Mouse (Mus musculus): ENCODE results near the gene Fcna. TPM values are rescaled to one million over a fixed set of nuclear protein-coding genes. Genes with fewer than 3 reads are reported as not detected.

The Fcna gene
- total RNA-seq, 2 experiments from 2014 or later: 0.50 to 1.4 TPM

GRCm38 (mm10) chr2:25578796-25579736 is 48.8 kb downstream of the Fcna start:
- no peak for ATAC-seq (replicated peaks; ENCODE audit: poor library complexity)

- ATAC-seq (replicated peaks; ENCODE audit: poor library complexity): no peak
Observed at GRCm38 (mm10) chr2:25577951-25578795, 49.7 kb downstream of the Fcna start.

DNA sequence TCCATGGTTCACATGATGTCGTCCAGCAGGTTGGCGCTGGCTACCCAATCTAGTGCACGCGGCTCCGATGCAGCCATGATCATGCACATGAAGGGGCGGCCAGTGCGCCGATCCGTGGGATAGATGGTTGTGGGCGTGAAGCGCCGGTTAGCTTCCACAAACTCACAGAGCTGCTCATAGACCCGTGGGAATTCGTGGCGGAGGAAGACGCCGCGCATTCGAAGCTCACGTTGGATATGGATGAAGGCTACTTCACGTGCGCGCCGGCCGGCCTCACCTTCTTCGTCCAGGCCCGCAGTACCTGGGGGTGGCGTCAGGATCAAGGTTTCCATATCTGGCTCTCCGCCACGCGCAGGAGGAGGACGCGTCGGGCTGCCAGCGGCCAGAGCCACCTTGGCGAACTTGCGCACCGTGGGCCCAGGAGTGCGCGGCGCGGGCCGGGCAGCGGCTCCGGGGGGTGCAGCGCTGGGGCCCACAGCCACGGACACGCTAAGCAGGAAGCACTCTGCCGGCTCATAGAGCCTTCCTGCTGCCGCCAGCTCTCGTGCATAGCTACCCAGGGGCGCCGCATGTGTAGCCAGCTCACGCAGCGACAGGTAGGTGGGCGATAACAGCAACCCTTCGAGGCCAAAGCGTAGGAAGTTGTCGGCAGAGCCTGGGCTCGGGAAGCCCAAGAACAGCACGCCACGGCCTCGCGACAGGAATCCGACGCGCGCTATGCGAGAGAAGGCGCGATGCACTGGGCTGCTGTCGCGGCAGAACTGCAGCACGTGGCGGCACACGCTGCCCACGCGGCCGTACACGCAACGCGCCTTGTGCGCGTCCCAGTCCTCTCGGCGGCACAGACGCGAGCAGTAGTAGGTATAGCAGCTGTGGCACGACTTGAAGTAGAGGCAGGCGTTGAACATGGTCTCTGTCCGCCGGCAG is 50.6 kb downstream of the Fcna start:
- ATAC-seq (replicated peaks; ENCODE audit: poor library complexity): no peak

GRCm38 (mm10) chr2:25576028-25576850 is 51.6 kb downstream of the Fcna start:
- no peak for ATAC-seq (replicated peaks; ENCODE audit: poor library complexity)

DNA sequence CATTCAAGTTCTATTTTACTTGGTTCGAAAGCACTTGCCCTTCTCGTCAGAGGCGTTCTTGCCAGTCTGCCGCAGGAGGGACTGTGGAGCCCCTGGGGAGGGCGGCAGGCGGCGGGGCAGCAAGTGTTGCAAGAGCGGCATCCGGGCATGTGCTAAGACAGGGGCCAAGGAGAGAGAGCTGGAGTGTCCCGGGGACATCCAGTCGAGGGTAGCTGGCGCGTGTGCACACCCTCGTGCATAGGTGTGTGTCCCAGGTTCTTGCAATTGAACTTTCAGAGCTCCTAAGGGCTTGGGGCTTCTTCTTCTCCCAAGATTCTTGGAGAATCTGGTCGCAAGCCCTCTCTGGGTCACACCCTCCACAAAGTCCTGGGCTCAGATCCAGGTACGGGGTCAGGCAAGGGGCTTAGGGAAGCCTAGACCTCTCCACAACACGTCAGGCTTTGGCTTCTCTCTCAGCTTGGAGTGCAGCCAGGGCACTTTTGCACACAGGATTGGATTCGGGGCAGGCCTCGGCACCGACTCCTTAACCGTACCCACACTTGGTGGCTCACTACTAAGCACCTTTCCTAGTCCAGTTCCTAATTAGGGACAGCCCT is 52.3 kb downstream of the Fcna start:
- ATAC-seq (replicated peaks; ENCODE audit: poor library complexity): peak; percentile 22

Other genes with a start within 250 kb of the Fcna start
Only the 30 nearest of the 32 such genes appear.
- gene Npdc1, start 228.7 kb downstream of the Fcna start, total RNA-seq (2015): 1.5 TPM in 1 of 2 replicates, not detected in the other
- 0.27 TPM in 1 of 2 replicates, not detected in the other for gene Npdc1, start 228.7 kb downstream of the Fcna start, total RNA-seq (2017)
- 11.1 and 12.5 TPM in 2 replicates for gene Fut7, start 204.8 kb downstream of the Fcna start, total RNA-seq (2015)
- gene Fut7, start 204.8 kb downstream of the Fcna start, total RNA-seq (2017): 21.4 and 24.2 TPM in 2 replicates
- gene Abca2, start 199.3 kb downstream of the Fcna start, total RNA-seq (2015): 66.7 and 70.5 TPM in 2 replicates
- gene Abca2, start 199.3 kb downstream of the Fcna start, total RNA-seq (2017): 26.9 and 29.5 TPM in 2 replicates
- not detected in 2 replicates for gene Clic3, start 171.2 kb downstream of the Fcna start, total RNA-seq (2015)
- 0.27 TPM in 1 of 2 replicates, not detected in the other for gene Clic3, start 171.2 kb downstream of the Fcna start, total RNA-seq (2017)
- 32.8 and 40.9 TPM in 2 replicates for gene Paxx, start 166.9 kb downstream of the Fcna start, total RNA-seq (2015)
- 15.3 and 21.3 TPM in 2 replicates for gene Paxx, start 166.9 kb downstream of the Fcna start, total RNA-seq (2017)
- 0.42 TPM in 1 of 2 replicates, not detected in the other for gene Ptgds, start 158.0 kb downstream of the Fcna start, total RNA-seq (2015)
- gene Ptgds, start 158.0 kb downstream of the Fcna start, total RNA-seq (2017): not detected in 2 replicates
- gene Lcn12, start 134.1 kb downstream of the Fcna start, total RNA-seq (2015): 0.27 TPM in 1 of 2 replicates, not detected in the other
- gene Lcn12, start 134.1 kb downstream of the Fcna start, total RNA-seq (2017): not detected in 2 replicates
- gene Fbxw5, start 127.3 kb downstream of the Fcna start, total RNA-seq (2015): 27.1 and 27.6 TPM in 2 replicates
- 25.1 and 27.4 TPM in 2 replicates for gene Fbxw5, start 127.3 kb downstream of the Fcna start, total RNA-seq (2017)
- 2.6 and 5.6 TPM in 2 replicates for gene C8g, start 126.3 kb downstream of the Fcna start, total RNA-seq (2015)
- gene C8g, start 126.3 kb downstream of the Fcna start, total RNA-seq (2017): 0.81 and 3.8 TPM in 2 replicates
- 9.7 and 10.8 TPM in 2 replicates for gene Traf2, start 81.1 kb downstream of the Fcna start, total RNA-seq (2015)
- gene Traf2, start 81.1 kb downstream of the Fcna start, total RNA-seq (2017): 13.7 and 14.2 TPM in 2 replicates
- gene Edf1, start 70.2 kb downstream of the Fcna start, total RNA-seq (2015): 141 and 144 TPM in 2 replicates
- 95.5 and 128 TPM in 2 replicates for gene Edf1, start 70.2 kb downstream of the Fcna start, total RNA-seq (2017)
- 0.42 and 0.86 TPM in 2 replicates for gene Mamdc4, start 53.2 kb downstream of the Fcna start, total RNA-seq (2015)
- gene Mamdc4, start 53.2 kb downstream of the Fcna start, total RNA-seq (2017): 0.12 and 9.3 TPM in 2 replicates
- 48.1 and 56.5 TPM in 2 replicates for gene Phpt1, start 52.8 kb downstream of the Fcna start, total RNA-seq (2015)
- 29.6 and 35.4 TPM in 2 replicates for gene Phpt1, start 52.8 kb downstream of the Fcna start, total RNA-seq (2017)
- not detected in 2 replicates for gene Ajm1, start 46.3 kb downstream of the Fcna start, total RNA-seq (2015)
- gene Ajm1, start 46.3 kb downstream of the Fcna start, total RNA-seq (2017): 0.10 TPM in 1 of 2 replicates, not detected in the other
- 37.4 and 49.5 TPM in 2 replicates for gene Rabl6, start 19.5 kb downstream of the Fcna start, total RNA-seq (2015)
- 54.9 and 86.7 TPM in 2 replicates for gene Rabl6, start 19.5 kb downstream of the Fcna start, total RNA-seq (2017)
- not detected in 2 replicates for gene Ccdc183, start 10.4 kb downstream of the Fcna start, total RNA-seq (2015)
- gene Ccdc183, start 10.4 kb downstream of the Fcna start, total RNA-seq (2017): not detected in 2 replicates
- 9.9 and 17.4 TPM in 2 replicates for gene Tmem141, start 6.0 kb downstream of the Fcna start, total RNA-seq (2015)
- gene Tmem141, start 6.0 kb downstream of the Fcna start, total RNA-seq (2017): 18.1 and 18.6 TPM in 2 replicates
- not detected in 2 replicates for gene Lcn8, start 25.1 kb upstream of the Fcna start, total RNA-seq (2015)
- not detected in 2 replicates for gene Lcn8, start 25.1 kb upstream of the Fcna start, total RNA-seq (2017)
- gene Lcn5, start 29.9 kb upstream of the Fcna start, total RNA-seq (2015): not detected in 2 replicates
- not detected in 2 replicates for gene Lcn5, start 29.9 kb upstream of the Fcna start, total RNA-seq (2017)
- not detected in 2 replicates for gene Lcn6, start 48.8 kb upstream of the Fcna start, total RNA-seq (2015)
- gene Lcn6, start 48.8 kb upstream of the Fcna start, total RNA-seq (2017): not detected in 2 replicates
- not detected in 2 replicates for gene Lcn10, start 54.7 kb upstream of the Fcna start, total RNA-seq (2015)
- gene Lcn10, start 54.7 kb upstream of the Fcna start, total RNA-seq (2017): not detected in 2 replicates
- not detected in 2 replicates for gene Obp2a, start 72.0 kb upstream of the Fcna start, total RNA-seq (2015)
- gene Obp2a, start 72.0 kb upstream of the Fcna start, total RNA-seq (2017): not detected in 2 replicates
- 16.0 and 19.1 TPM in 2 replicates for gene Bmyc, start 78.7 kb upstream of the Fcna start, total RNA-seq (2015)
- gene Bmyc, start 78.7 kb upstream of the Fcna start, total RNA-seq (2017): 6.5 and 8.6 TPM in 2 replicates
- gene Obp2b, start 109.0 kb upstream of the Fcna start, total RNA-seq (2015): not detected in 2 replicates
- not detected in 2 replicates for gene Obp2b, start 109.0 kb upstream of the Fcna start, total RNA-seq (2017)
- not detected in 2 replicates for gene Lcn3, start 137.5 kb upstream of the Fcna start, total RNA-seq (2015)
- gene Lcn3, start 137.5 kb upstream of the Fcna start, total RNA-seq (2017): not detected in 2 replicates
- not detected in 2 replicates for gene Lcn11, start 149.0 kb upstream of the Fcna start, total RNA-seq (2015)
- not detected in 2 replicates for gene Lcn11, start 149.0 kb upstream of the Fcna start, total RNA-seq (2017)
- not detected in 2 replicates for gene Gm13539, start 154.2 kb upstream of the Fcna start, total RNA-seq (2015)
- gene Gm13539, start 154.2 kb upstream of the Fcna start, total RNA-seq (2017): not detected in 2 replicates
- not detected in 2 replicates for gene Glt6d1, start 187.8 kb upstream of the Fcna start, total RNA-seq (2015)
- not detected in 2 replicates for gene Glt6d1, start 187.8 kb upstream of the Fcna start, total RNA-seq (2017)
- gene Lcn9, start 195.1 kb upstream of the Fcna start, total RNA-seq (2015): not detected in 2 replicates
- gene Lcn9, start 195.1 kb upstream of the Fcna start, total RNA-seq (2017): not detected in 2 replicates
- not detected in 2 replicates for gene Sohlh1, start 219.2 kb upstream of the Fcna start, total RNA-seq (2015)
- gene Sohlh1, start 219.2 kb upstream of the Fcna start, total RNA-seq (2017): not detected in 2 replicates

Data from megakaryocyte progenitor cell, adult 5-6 weeks (primary cell).